Mouse (Mus musculus) heart, adult 2 months (tissue): ENCODE results near the gene Haao. TPM values are rescaled to one million over a fixed set of nuclear protein-coding genes. Genes with fewer than 3 reads are reported as not detected.

Experiments used
- DNase-seq, 2 experiments: peaks; one replicate each; pipeline ENCODE4 v3.0.0; 2021
- H3K27ac ChIP-seq: fragments of 200-600 bp; 2 replicates; pipeline ENCODE4 v1.8.1; 2022
- H3K27me3 ChIP-seq: fragments of 200-500 bp; 2 replicates; pipeline ENCODE4 v1.6.1; 2012; ENCODE audit warnings: mild to moderate bottlenecking, low read length, inconsistent platforms, mixed read lengths; ENCODE audit not compliant: control insufficient read depth, insufficient read depth
- H3K36me3 ChIP-seq: fragments of 200-500 bp; 2 replicates; pipeline ENCODE4 v1.6.1; 2012; ENCODE audit warnings: low read length, inconsistent platforms; ENCODE audit not compliant: control insufficient read depth, insufficient read depth
- H3K4me1 ChIP-seq: fragments of 200-500 bp; 2 replicates; pipeline ENCODE4 v1.6.1; 2011; ENCODE audit warnings: low read length; ENCODE audit not compliant: control insufficient read depth, insufficient read depth
- H3K4me3 ChIP-seq: fragments of 200-600 bp; 2 replicates; pipeline ENCODE4 v1.8.1; 2022
- H3K79me2 ChIP-seq: fragments of 200-500 bp; replicated peaks from 2 replicates; pipeline ENCODE4 v1.6.1; 2012; ENCODE audit warnings: mild to moderate bottlenecking, inconsistent platforms, low read length, moderate library complexity, mixed read lengths; ENCODE audit not compliant: control insufficient read depth, insufficient read depth
- H3K9ac ChIP-seq: fragments of 200-500 bp; 2 replicates; pipeline ENCODE4 v1.6.1; 2012; ENCODE audit warnings: low read depth, mild to moderate bottlenecking, control low read depth, inconsistent platforms, low read length, mixed read lengths
- CTCF ChIP-seq: fragments of 200-600 bp; IDR thresholded peaks from 2 replicates; pipeline ENCODE4 v1.8.1; 2022; ENCODE audit warnings: antibody characterized with exemption, mild to moderate bottlenecking, moderate library complexity
- EP300 ChIP-seq: fragments of 200-500 bp; IDR thresholded peaks from 2 replicates; pipeline ENCODE4 v1.6.1; 2011; ENCODE audit warnings: low read depth, low read length, control low read depth; ENCODE audit not compliant: insufficient read depth
- POLR2A ChIP-seq: fragments of 200-500 bp; IDR thresholded peaks from 2 replicates; pipeline ENCODE4 v1.6.1; 2011; ENCODE audit warnings: mild to moderate bottlenecking, low read depth, low read length, control low read depth; ENCODE audit not compliant: insufficient read depth
- WGBS: fragments of 180-500 bp; shearing (Covaris S2); methylation state at CpG from one replicate; pipeline ENCODE4 v1.1.7; 2018; 5-methylcytosine and 5-hydroxymethylcytosine counted together
- intact Hi-C: fragments of 180-260 bp; cut with DNase I; formaldehyde crosslinking; loops from one replicate; pipeline ENCODE4 v1.15.1; 2025
- polyA plus RNA-seq: library from polyadenylated mRNA; depleted of rRNA; stranded (reverse); fragments of >200 nt; gene quantifications from 2 replicates; pipeline ENCODE4 v1.2.3, GENCODE M21; 2012
- total RNA-seq, 2 experiments: library from RNA; stranded (reverse); gene quantifications; 2 replicates each; pipeline ENCODE4 v1.2.3; 2021

Gene Haao
- total and polyA plus RNA-seq, 3 experiments, result 0.25 to 1.4 (median 0.29) TPM

- TF ChIP-seq CTCF (no peak), POLR2A (no peak), EP300 (no peak)
- WGBS, result 67% methylated on average over 9 of the region's 9 CpGs
- no peaks in the 10 kb centered on the region for H3K4me1 ChIP-seq
- intact Hi-C loops, result no loop called here
- no peaks in the 10 kb centered on the region for H3K27me3 ChIP-seq
- no peak for DNase-seq
- H3K4me3 ChIP-seq, result no peak overlapping the region
- no peak overlapping the region for H3K9ac ChIP-seq
- no peaks in the 10 kb centered on the region for H3K79me2 ChIP-seq
- no peak overlapping the region for H3K27ac ChIP-seq
- H3K36me3 ChIP-seq, result no peaks in the 10 kb centered on the region
These were observed 8.6 kb downstream of the Haao start for GRCm38 (mm10) chr17:83839132-83839531.

- intact Hi-C loops, result no loop called here
- Histone ChIP-seq H3K4me3 (no peak overlapping the region), H3K4me1 (no peaks in the 10 kb centered on the region), H3K36me3 (no peaks in the 10 kb centered on the region), H3K9ac (no peak overlapping the region), H3K27ac (no peak overlapping the region), H3K27me3 (no peaks in the 10 kb centered on the region), H3K79me2 (no peaks in the 10 kb centered on the region)
- no peak for TF ChIP-seq EP300
- TF ChIP-seq POLR2A, result no peak
- no peak for TF ChIP-seq CTCF
- 77% methylated on average over 8 of the region's 8 CpGs for WGBS
- no peak for DNase-seq
These were observed 10.0 kb downstream of the Haao start for GRCm38 (mm10) chr17:83837659-83838190.

- H3K4me3 ChIP-seq, result no peak overlapping the region
- DNase-seq, result no peak
- 87% methylated on average over 3 of the region's 3 CpGs for WGBS
- intact Hi-C loops, result no loop called here
- H3K79me2 ChIP-seq, result no peaks in the 10 kb centered on the region
- H3K27ac ChIP-seq, result no peak overlapping the region
- TF ChIP-seq POLR2A (no peak), CTCF (no peak), EP300 (no peak)
- no peaks in the 10 kb centered on the region for H3K36me3 ChIP-seq
- no peaks in the 10 kb centered on the region for H3K27me3 ChIP-seq
- H3K9ac ChIP-seq, result no peak overlapping the region
- no peaks in the 10 kb centered on the region for H3K4me1 ChIP-seq
These were observed 11.7 kb downstream of the Haao start for GRCm38 (mm10) chr17:83836048-83836447.

GRCm38 (mm10) chr17:83834120-83834519 lies 13.6 kb downstream of the Haao start:
- Histone ChIP-seq H3K27ac (no peak overlapping the region), H3K36me3 (no peaks in the 10 kb centered on the region), H3K4me3 (no peak overlapping the region), H3K79me2 (no peaks in the 10 kb centered on the region), H3K9ac (no peak overlapping the region), H3K27me3 (no peaks in the 10 kb centered on the region), H3K4me1 (no peaks in the 10 kb centered on the region)
- no peak for DNase-seq
- whole genome bisulfite sequencing, result 30% methylated on average over 4 of the region's 4 CpGs
- intact Hi-C loops, result no loop called here
- TF ChIP-seq EP300, result no peak

- TF ChIP-seq EP300 (no peak), POLR2A (no peak), CTCF (no peak)
- no peaks in the 10 kb centered on the region for H3K79me2 ChIP-seq
- DNase-seq, result no peak
- no peak overlapping the region for H3K27ac ChIP-seq
- intact Hi-C loops, result no loop called here
- H3K36me3 ChIP-seq, result no peaks in the 10 kb centered on the region
- no peak overlapping the region for H3K9ac ChIP-seq
- no peak overlapping the region for H3K4me3 ChIP-seq
- WGBS, result 89% methylated on average over 4 of the region's 4 CpGs
- no peaks in the 10 kb centered on the region for H3K4me1 ChIP-seq
- H3K27me3 ChIP-seq, result no peaks in the 10 kb centered on the region
These were observed 17.0 kb downstream of the Haao start for GRCm38 (mm10) chr17:83830616-83831292.

- Histone ChIP-seq H3K36me3 (no peaks in the 10 kb centered on the region), H3K4me1 (no peaks in the 10 kb centered on the region), H3K4me3 (no peak overlapping the region), H3K27me3 (no peaks in the 10 kb centered on the region), H3K79me2 (no peaks in the 10 kb centered on the region), H3K9ac (no peak overlapping the region), H3K27ac (no peak overlapping the region)
- intact Hi-C loops, result no loop called here
- WGBS, result 59% methylated on average over 3 of the region's 3 CpGs
- DNase-seq, result no peak
- TF ChIP-seq EP300, result no peak
- TF ChIP-seq POLR2A, result no peak
- TF ChIP-seq CTCF, result no peak
These were observed 18.4 kb downstream of the Haao start for GRCm38 (mm10) chr17:83829356-83829755.
